Mouse (Mus musculus): ENCODE measurements around the gene Ppp1r1c.

Gene Ppp1r1c

DNA sequence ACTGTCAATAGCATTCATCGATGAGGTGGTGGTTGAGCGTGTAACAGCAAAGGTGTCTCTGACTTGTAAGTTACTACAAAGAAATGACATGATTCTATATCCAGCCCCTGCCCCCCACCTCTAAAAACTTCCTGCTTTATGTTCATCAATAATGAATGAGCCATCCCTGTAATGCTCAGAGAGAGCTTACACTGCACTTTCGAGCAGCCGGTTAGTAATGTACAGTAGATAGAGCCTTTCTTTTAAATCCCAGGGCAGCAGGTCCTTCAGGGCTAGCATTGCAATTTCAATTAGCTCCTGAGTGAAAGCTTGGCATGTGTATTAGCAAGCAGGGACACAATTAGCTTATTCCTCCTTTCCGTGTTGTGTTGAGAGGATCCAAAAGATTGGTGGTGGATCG lies at the start of gene Ppp1r1c:
Gene Ppp1r1c (plus strand): TSS at position 206 of the 400 bp plus-strand sequence.
- DNase-seq (ENCODE audit: low spot score) = no peak

DNA sequence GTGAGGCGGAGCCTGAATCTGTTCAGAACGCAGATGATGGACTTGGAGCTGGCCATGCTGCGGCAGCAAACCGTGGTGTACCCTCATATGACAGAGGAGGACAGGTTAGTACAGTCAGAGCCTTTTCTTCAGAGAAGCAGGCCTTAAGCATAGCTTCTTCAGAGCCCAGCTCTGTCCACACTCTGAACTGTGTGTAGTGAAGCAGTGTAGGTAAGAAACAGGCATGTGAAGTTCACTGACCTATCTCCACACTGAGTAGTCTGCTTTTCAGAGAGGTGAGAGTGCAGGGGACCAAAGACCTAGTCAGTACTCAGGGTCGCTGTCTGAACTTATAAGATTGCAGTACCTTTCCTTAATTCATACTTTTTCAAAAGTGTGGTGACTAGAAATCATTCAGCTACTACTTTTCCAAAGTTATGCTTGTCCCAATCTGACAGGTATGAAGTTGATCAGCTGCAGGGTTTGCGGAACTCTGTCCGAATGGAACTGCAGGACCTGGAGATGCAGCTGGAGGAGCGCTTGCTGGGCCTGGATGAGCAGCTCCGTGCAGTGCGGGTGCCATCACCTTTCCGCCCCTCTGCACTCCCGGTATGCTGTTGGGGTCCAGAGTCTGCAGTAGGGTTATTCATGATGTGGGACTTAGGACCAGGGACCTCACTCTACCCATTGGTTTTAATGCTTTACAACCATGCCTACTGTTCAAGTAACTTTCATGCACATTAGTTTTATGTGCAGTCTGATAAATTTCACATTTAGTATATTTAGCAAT lies 47.0 kb upstream of the Ppp1r1c start:
- DNase-seq (ENCODE audit: low spot score) = no peak

DNA sequence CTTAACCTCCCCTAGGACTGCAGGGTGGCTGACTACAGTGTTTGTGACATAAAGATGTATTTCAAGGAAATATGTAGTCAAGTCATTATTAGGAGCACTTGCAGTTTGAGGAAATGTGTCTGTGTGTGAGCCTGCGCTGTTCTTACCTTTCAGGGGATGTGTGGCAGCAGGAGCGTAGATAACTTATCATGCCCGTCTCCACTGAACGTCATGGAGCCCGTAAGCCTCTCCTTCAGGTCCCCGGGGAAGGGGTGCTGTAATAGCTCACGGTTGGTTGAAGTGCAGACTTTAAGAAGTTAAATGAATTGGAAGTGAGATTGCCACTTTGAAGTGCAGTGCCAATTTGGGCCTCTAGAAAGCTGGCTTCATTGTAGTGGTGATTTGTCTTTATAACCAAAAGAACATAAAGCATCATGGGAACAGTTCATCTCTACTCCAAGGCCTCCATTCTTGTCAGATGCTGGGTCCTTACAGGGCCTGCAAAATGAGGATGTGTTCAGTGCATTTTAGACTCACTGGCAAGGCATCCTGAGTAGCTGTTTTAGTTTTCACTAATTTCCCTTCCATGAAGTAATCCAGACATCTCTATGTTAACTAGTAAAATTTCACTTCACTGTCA lies 46.0 kb upstream of the Ppp1r1c start:
- DNase-seq (ENCODE audit: low spot score) = no peak

DNA sequence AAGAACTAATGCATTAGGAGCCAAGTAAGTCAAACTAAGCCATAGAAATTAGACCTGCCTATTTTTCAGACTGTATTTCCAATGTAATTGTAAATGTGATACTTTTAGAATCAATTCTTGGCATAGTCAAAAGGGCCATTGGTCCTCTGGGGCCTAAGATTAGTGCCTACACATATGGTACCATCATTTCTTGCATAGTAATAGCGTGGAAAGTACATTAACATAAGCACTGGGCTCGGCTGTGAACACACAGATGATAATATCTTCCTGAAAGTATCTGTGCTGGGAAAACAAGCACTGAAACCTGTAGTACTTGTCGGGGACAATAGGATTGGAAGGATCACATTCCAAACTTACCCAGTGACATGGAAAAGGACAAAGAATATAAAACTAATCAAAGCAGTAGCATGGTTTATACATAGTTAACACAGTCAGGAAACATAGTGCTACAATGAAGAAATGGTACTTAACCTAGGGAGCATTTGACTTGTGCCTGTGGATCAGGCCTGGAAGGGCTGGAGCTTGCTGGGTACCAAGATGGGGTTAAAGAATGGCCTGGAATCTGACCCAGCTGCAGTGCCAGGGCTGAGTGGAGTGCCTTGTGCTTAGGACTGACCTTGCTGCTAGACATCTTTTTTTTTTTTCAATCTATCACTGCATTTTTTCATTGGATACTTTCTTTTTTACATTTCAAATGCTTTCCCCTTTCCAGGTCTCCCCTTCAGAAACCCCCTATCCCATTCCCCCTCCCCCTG lies 42.9 kb upstream of the Ppp1r1c start:
- no peak for DNase-seq (ENCODE audit: low spot score)

DNA sequence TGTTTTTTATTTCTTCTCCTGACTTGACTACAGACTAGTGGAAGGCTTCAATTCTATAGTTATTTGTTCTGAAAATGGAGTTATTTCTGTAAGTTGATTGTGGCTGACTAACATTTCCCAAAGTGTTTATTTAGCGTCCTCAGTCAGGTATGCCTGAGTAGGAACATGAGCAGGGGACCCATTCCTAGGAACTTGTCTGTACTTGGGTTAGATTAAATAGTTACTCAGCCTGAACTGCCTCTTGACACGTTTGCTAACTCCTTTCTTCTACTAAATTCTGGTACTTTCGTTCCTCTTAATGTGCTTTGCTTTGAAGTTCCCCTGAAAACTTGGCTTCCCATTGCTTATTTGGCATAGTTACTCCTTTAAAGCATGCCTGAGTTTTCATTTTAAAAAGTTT lies 42.1 kb upstream of the Ppp1r1c start:
- no peak for DNase-seq (ENCODE audit: low spot score)

DNA sequence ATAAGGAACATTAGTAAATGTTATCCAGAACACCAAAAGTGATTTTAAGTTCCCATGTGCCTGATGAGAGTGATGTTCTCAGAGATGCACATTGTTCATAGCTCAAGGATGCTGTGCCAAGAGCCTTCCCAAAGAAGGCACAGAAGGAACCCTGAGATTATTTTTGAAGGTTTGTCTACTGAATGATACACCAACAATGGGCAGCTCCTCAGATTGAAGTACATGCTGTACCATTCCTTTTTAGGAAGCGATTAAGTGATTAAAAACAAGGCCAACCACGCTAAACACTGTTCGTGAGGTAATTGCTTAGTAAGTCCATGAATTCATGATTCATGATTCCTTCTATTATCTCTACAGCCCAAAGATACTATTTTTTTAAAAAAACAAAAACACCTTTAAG lies 32.3 kb upstream of the Ppp1r1c start:
- DNase-seq (ENCODE audit: low spot score) = no peak

DNA sequence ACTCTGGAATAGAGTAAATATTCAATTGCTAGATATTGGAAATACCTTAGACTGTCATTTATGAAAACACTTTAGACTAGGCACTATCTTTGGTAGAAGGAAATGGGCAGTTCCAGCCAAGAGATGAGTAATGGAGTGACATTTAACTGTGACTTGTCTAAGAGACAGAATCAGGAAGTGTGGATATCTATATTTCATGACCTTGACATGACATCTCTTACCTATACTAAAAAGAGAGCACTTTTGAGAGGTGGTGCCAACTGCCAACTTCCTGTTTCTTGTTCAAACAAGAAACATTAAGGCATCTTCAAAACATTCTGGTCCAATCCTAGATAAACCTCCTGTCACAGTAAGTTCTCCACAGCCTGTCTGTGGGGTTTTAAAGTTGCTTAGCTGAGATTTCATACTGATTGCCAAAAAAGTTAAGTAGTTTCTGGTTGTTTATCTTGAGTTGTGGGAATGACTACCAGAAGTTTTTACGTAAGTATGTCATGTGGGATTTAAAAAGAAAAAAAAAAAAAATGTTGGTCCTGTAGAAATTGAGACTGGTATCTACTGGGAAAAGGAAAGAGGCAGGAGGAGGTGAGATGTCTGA lies 29.8 kb upstream of the Ppp1r1c start:
- no peak for DNase-seq (ENCODE audit: low spot score)

DNA sequence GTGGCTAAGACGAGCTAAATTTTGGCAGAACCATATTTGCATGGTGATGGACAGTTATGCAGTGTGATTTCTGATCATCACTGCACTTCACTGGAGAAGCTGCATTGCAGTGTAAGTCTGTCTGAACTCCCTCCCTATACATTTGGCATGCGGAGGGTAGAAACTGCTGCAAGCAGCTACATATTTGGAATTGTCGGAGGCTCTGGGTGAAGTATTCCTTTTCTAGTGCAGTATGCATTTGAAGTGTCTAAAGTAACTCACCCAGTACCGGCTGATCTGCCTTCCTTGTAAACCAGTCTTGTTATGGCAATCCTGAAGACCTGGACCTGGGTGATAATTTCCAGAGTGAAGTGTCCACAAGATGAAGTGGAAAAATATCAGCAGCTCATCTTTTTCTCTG lies 25.9 kb upstream of the Ppp1r1c start:
- no peak for DNase-seq (ENCODE audit: low spot score)

DNA sequence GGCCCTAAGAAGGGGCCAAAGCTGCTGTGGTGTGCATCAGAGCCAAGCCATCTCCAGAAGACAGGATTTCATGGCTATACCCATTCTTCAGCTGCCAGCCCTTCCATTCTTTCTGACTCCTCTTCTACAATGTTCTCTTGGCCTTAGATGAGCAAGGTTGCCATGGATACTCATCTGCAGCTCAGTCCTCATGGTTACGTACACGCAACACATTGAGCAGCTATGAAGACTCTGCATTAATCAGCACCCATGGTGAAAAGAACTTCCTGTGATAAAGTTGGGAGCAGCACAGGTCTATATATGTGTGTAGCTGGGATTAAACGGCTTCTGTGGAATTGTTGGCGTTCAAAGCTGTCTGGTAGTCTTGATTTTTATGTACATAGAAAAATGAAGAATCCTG lies 24.3 kb upstream of the Ppp1r1c start:
- no peak for DNase-seq (ENCODE audit: low spot score)

DNA sequence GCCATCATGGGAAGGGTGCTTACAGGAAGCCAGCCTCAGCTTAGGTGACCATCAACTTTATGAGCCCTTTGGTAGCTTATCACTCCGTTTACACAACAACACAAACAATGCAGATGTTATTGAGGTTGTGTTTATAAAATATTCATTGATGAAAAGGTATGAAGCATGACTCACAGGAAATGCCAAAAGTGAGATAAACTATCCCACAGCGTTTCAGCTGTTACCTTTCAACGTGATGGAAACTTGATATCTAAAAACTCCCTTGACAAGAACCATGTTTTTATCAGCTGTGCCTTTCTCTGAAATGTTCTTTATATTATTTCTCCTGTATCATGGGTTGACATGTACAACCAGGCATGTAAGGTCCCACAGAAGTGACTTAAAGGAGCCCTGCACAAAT lies 16.7 kb upstream of the Ppp1r1c start:
- DNase-seq (ENCODE audit: low spot score) = no peak

DNA sequence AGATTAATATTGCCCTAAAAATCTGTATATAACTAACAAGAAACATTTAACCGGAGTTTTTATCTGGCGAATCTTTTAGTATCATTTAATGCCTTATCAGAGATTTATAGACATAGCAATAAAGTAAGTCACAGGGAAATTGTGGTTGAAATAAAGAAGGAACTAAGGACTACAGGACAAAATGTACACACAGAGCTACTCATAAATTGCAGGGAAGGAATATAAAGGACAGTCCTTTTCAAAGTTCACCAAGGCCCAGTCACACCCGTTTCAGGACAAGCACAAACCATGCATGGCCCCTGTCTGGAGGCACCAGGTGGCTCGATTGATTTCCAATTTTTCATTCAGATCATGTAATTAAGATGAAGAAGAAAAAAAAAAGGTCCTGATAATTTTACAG lies 12.4 kb upstream of the Ppp1r1c start:
- no peak for DNase-seq (ENCODE audit: low spot score)

DNA sequence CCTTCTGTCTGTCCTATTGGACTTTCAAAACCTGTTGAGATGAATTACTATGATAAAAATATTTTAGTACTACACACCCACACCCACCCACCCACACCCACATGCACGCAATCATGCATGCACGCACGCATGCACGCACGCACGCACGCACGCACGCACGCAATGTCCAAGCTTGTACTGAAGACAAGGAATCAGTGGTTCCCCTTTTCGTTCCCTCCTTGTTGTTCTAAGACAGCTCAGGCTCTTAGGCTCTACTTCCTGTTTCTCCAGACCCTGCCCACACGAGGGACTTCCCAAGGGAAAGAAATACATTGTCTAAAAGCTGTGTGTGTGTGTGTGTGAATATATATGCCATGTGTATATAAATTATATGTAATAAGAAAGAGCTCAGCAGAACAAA lies 11.6 kb upstream of the Ppp1r1c start:
- no peak for DNase-seq (ENCODE audit: low spot score)

DNA sequence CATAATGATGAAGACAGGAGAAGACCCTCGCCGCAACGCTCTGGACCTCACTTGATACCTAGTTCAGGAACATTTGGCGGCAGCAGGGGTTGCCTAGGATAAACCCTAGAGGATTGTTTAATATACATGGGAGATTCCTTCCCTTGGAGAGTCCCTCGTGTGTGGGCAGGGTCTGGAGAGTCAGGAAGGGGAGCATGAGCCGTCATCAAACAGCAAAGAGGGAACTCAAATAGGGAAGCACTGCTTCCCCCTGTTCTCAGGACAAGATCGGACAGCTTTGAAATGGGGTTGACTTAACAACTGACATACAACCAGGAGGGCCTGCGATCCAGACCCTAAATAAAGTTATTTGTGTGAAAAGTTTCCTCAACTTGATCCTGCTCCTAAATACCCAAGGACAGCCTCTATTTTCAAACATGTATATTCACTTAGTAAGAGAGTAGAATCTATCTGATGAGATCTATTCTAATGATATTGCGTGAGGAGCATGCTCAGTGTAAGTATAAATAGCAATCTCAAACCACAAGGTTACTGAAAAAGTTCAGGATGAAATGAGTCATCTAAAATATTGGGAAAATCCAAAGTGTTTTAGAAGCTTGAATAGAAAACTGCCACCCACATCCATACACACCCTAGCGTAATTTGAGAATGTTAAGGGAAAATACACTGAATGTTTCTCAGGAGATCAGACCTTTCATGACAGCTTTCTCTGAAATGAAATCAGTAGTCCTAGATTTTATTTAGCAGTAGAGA lies 10.9 kb upstream of the Ppp1r1c start:
- no peak for DNase-seq (ENCODE audit: low spot score)

DNA sequence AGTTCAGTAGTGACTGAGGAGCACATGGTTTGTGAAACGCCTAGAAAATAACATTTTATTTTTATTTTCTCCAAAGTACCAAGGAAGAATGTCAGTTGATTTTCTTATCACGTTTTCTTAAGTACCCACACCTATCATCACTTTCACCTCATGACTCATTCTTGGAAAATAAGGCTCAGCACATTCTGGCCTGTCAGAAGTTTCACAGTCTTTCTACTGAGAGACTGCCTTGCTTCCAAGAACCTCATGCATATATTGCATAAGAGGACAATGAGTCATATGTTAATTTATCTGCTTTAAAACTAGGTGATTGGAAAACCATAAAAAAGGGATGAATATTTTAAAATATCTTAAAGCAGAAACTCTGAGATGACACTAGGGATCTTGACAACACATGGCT lies 9.4 kb upstream of the Ppp1r1c start:
- no peak for DNase-seq (ENCODE audit: low spot score)

DNA sequence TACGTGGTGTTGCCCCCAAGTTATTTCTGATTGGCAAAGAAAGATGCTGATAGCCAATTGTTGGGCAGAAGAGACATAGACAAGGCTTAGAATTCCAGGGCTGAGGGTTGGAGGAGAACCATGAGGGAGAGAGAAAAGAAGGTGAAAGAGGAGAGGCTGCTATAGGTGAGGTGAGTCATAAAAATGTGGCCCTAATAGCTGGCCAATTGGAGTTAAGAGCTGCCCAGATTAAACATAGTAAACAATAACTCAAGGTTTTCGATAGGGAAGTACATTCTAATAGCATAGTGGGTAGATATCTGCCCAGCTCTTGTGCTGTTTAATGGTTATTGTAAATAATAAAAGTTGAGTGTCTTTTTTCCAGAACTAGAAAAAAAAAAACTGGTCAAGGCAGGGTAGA lies 2.8 kb upstream of the Ppp1r1c start:
- no peak for DNase-seq (ENCODE audit: low spot score)

DNA sequence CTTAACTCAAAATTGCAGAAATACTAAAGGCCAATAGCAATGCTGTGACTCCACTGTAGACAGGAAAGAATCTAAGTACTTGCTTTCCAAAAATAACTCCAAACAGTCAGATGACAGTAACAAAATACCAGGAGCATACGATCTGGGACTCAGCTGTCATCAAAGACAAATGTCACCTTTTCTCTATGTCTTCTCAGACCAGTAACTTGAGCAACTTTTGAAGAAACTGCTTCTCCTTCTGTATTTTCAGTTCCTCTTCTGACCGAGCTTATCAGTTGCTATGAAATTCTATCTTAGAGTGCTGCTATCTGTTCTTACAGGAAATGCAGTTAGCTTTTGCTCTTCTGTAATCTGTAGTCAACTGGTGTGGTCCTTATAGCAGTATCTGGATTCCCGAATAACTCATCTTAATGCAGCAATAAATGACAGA lies 6.1 kb downstream of the Ppp1r1c start:
- DNase-seq (ENCODE audit: low spot score) = no peak

DNA sequence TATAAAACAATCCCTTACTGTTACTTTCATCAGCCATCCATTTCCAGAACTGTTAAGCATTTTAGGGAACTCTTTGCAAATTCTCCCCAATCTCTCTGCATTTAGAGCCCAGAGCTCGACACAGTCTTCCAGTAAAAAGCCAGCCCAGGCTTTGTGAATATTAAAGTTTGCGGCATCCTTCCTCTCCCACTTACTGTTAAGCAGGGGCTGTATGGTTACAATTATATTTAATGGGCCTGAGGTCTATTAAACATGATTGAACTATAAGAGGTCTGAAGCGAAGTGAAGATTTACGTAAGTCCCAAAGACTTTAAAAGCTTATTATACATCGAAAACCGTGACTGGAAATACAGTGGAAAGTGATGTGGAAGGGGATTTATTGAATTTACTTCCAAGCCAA lies 7.2 kb downstream of the Ppp1r1c start:
- DNase-seq (ENCODE audit: low spot score) = no peak

DNA sequence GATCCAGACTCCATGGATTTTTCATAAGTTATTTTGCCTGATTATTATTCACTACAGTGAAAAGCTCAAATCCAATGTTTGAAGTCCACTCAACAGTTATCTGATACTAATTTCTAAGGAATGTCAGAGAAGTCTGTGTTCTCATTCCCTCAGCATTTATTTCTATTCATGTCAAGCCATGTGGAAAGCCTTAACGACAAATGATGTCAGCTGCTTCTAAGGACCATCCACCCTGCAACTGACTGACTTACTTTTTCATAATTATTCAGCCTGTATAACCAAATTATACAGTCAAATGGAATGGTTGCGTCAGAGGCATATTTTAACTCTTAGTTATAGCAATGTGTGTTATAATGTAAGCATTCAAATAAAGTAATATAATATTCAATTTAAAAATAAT lies 8.3 kb downstream of the Ppp1r1c start:
- DNase-seq (ENCODE audit: low spot score) = no peak

DNA sequence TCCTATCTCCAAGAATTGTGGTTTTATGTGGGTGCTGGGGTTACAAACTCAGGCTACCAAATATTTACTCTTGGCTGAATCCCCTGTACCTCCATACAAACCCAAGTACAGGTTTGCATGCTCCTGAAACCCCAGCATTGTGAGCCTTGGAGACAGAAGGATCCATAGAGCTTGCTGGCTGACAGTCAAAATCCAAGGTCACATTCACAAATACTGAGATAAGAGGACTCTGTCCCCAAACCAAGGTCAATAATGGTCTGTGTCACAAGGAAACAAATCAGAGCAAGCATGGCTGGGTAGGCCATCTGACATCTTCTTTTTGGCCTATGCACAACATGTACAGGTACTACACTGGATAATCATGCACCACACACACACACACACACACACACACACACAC lies 10.3 kb downstream of the Ppp1r1c start:
- DNase-seq (ENCODE audit: low spot score) = no peak

DNA sequence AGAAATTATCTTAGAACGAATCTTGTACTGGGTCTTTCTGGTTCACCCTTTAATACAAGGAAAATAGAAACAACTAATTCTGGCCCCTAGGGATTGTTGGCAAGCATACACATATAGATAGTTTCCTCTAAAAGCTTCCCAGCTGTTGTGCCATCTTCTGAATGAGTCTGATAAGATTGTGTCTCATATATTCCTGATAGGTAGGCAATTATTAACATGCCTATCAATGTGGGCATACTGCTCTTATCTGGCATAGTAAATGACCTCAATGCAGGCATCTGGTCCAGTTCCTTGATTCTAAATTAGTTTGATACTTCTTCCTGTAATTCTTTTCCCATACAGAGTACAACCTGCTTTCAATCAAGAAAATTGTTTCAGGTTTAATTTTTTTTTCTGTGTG lies 14.8 kb downstream of the Ppp1r1c start:
- DNase-seq (ENCODE audit: low spot score) = no peak

DNA sequence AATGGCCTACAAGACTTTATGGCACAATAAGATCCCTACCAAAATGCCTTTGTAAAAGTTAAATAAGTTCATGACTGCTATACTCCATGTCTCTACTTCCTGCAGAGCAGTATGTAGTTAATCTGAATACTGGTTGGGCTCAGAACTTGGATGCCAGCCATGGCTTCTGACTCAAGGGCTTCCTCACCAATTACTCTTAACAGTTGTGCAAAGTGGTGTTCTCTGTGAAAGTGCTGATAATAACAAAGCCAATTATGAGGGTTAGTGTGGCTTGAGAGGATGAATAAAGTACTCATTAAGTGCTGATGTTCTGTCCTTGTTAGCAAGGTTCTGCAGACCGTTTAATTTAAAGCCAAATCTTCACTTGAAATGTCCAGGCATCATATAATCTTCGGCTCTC lies 31.4 kb downstream of the Ppp1r1c start:
- peak; percentile 7 for DNase-seq (ENCODE audit: low spot score)

DNA sequence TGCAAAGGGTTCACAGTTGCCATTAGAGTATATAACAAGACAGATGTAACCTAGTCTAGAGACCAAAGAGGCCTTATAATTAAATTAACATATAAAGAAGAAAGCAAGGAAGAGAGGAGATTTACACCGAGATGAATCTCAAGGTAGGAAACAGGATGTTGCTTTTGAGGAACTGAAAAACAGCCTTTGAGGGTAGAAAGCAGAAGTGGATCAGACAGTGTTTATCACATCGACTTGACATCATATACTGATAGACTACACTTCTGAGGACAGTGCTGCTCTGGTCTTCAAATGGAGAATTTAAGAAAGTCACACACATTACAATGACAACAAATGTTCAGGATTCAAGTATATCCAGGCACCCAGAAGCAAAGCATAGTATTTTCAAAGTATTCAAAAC lies 34.4 kb downstream of the Ppp1r1c start:
- DNase-seq (ENCODE audit: low spot score) = no peak

All from ovary, postnatal 36 days (tissue).